Mouse (Mus musculus): ENCODE data around the gene Fam89a. TPM values are rescaled to one million over a fixed set of nuclear protein-coding genes. Genes with fewer than 3 reads are reported as not detected.
A peak's percentile ranks its signal among the peaks of the same experiment; 100 is the strongest.

Gene Fam89a
- polyA plus RNA-seq, 1 experiment from 2014 or later, result 0.40 TPM

DNA sequence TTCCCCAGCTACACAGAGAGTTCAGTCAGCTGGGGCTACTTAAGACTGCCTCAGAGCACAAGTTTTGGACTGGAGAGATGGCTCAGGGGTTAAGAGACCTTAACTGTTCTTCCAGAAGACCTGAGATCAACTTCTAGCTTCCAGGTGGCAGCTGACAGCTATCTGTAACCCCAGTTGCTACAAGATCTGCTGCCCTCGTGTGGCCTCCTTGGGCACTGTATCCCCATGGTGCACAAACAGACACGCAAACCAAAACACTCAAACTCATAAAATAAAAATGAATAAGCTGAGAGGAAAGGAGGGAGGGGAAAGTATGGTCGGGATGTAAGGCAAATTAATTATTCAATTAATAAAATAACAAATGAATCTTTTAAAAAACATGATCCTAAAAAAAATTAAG lies 6.9 kb upstream of the Fam89a start:
- Histone ChIP-seq H3K4me2 (ENCODE audit: low read length) (no peak overlapping the region), H3K36me3 (ENCODE audit: control insufficient read depth, insufficient read depth, low read length) (no peaks in the 10 kb centered on the region), H3K4me1 (ENCODE audit: control insufficient read depth, insufficient read depth, low read length) (no peaks in the 10 kb centered on the region), H3K4me3 (ENCODE audit: low read depth, low read length) (no peak overlapping the region), H3K27ac (ENCODE audit: low read length) (no peak overlapping the region), H3K9me3 (replicated peaks; ENCODE audit: control insufficient read depth, low read length, poor library complexity, severe bottlenecking) (no peaks in the 10 kb centered on the region), H3K9ac (ENCODE audit: low read depth, low read length) (no peak overlapping the region), H3K27me3 (ENCODE audit: control insufficient read depth, insufficient read depth, low read depth, low read length) (no peaks in the 10 kb centered on the region)
- ATAC-seq, result no peak
- WGBS, result 44% methylated on average over 3 of the region's 3 CpGs

DNA sequence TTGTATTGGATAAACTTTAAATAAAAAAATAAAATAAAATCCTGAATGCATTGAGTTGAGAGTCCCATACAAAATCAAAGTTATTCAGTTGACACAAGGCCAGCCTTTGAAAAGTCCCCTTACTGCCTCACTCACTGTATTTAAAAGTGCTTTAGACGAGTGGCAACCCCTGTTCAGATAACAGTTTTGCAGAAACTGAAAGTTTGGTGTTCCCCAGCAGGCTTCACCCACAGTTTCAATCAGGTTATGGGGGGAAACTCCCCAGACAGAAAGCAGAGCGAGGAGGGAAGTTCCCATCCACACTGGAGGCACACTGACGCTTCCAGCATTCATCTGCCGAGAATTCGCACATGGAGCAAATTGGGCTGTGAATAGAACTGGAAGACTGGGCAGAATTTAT lies 5.0 kb upstream of the Fam89a start:
- Histone ChIP-seq H3K9me3 (replicated peaks; ENCODE audit: control insufficient read depth, low read length, poor library complexity, severe bottlenecking) (no peaks in the 10 kb centered on the region), H3K27me3 (ENCODE audit: control insufficient read depth, insufficient read depth, low read depth, low read length) (peaks cover 13% of the 10 kb centered on the region), H3K36me3 (ENCODE audit: control insufficient read depth, insufficient read depth, low read length) (no peaks in the 10 kb centered on the region), H3K27ac (ENCODE audit: low read length) (no peak overlapping the region), H3K4me1 (ENCODE audit: control insufficient read depth, insufficient read depth, low read length) (no peaks in the 10 kb centered on the region), H3K4me3 (ENCODE audit: low read depth, low read length) (no peak overlapping the region), H3K9ac (ENCODE audit: low read depth, low read length) (no peak overlapping the region), H3K4me2 (ENCODE audit: low read length) (no peak overlapping the region)
- no peak for ATAC-seq
- 75% methylated on average over 5 of the region's 5 CpGs for WGBS

DNA sequence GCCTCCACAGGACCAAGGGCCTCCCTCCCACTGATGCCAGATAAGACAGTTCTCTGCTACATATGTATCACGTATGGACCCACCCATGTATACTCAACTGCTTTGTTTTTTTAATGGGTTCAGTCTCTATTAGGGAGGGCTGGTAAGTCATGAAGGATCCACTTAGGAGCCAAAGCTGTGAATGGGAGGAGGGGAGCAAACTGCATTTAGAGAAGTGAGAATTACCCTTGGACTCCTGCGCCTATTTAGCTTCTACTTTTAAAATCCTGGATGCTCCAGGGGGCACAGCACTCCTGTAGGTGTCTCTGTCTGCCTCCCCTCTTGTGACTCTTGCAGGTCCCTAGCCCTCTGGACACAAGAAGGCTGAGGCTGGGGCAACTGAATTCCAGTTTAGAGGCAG lies 4.5 kb upstream of the Fam89a start:
- H3K9ac ChIP-seq (ENCODE audit: low read depth, low read length), result no peak overlapping the region
- H3K4me2 ChIP-seq (ENCODE audit: low read length), result no peak overlapping the region
- H3K4me3 ChIP-seq (ENCODE audit: low read depth, low read length), result no peak overlapping the region
- no peak overlapping the region for H3K27ac ChIP-seq (ENCODE audit: low read length)
- H3K36me3 ChIP-seq (ENCODE audit: control insufficient read depth, insufficient read depth, low read length), result no peaks in the 10 kb centered on the region
- H3K4me1 ChIP-seq (ENCODE audit: control insufficient read depth, insufficient read depth, low read length), result peaks cover 3% of the 10 kb centered on the region; the same call in 1 of the 2 replicates
- ATAC-seq, result no peak
- WGBS, result 69% methylated on average over 2 of the region's 2 CpGs
- H3K9me3 ChIP-seq (replicated peaks; ENCODE audit: control insufficient read depth, low read length, poor library complexity, severe bottlenecking), result no peaks in the 10 kb centered on the region
- peaks cover 18% of the 10 kb centered on the region for H3K27me3 ChIP-seq (ENCODE audit: control insufficient read depth, insufficient read depth, low read depth, low read length)

DNA sequence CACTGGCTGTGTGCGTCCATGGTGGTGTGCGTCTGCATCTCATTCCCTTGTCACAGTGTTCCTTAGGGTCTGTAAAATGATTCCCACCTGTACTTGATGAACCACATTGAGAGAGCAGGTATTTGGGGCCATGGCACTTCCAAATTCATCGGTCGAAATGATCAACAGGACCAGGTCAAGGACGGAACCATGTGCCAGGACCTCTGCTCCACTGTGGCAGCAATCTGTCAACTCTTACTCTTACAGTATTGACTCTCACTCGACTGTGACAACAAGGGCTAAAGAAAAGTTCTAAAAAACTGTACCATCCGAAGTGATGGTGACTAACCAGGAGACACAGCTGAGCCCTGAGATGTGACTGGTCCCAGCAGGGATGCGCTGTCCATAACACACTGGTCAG lies 3.8 kb upstream of the Fam89a start:
- H3K4me3 ChIP-seq (ENCODE audit: low read depth, low read length), result no peak overlapping the region
- H3K36me3 ChIP-seq (ENCODE audit: control insufficient read depth, insufficient read depth, low read length), result no peaks in the 10 kb centered on the region
- 88% methylated on average over 8 of the region's 8 CpGs for WGBS
- peaks cover 7% of the 10 kb centered on the region; the same call in 1 of the 2 replicates for H3K4me1 ChIP-seq (ENCODE audit: control insufficient read depth, insufficient read depth, low read length)
- H3K27ac ChIP-seq (ENCODE audit: low read length), result no peak overlapping the region
- H3K9me3 ChIP-seq (replicated peaks; ENCODE audit: control insufficient read depth, low read length, poor library complexity, severe bottlenecking), result no peaks in the 10 kb centered on the region
- peaks cover 20% of the 10 kb centered on the region for H3K27me3 ChIP-seq (ENCODE audit: control insufficient read depth, insufficient read depth, low read depth, low read length)
- no peak overlapping the region for H3K4me2 ChIP-seq (ENCODE audit: low read length)
- ATAC-seq, result no peak
- no peak overlapping the region for H3K9ac ChIP-seq (ENCODE audit: low read depth, low read length)

- Histone ChIP-seq H3K4me1 (ENCODE audit: control insufficient read depth, insufficient read depth, low read length) (peaks cover 7% of the 10 kb centered on the region; the same call in 1 of the 2 replicates), H3K9me3 (replicated peaks; ENCODE audit: control insufficient read depth, low read length, poor library complexity, severe bottlenecking) (no peaks in the 10 kb centered on the region), H3K27ac (ENCODE audit: low read length) (no peak overlapping the region), H3K4me3 (ENCODE audit: low read depth, low read length) (no peak overlapping the region), H3K36me3 (ENCODE audit: control insufficient read depth, insufficient read depth, low read length) (no peaks in the 10 kb centered on the region), H3K9ac (ENCODE audit: low read depth, low read length) (no peak overlapping the region), H3K4me2 (ENCODE audit: low read length) (no peak overlapping the region), H3K27me3 (ENCODE audit: control insufficient read depth, insufficient read depth, low read depth, low read length) (peaks cover 27% of the 10 kb centered on the region)
- no peak for ATAC-seq
- 39% methylated on average over 4 of the region's 4 CpGs for WGBS
Observed at GRCm38 (mm10) chr8:124754792-124755190, 3.2 kb upstream of the Fam89a start.

DNA sequence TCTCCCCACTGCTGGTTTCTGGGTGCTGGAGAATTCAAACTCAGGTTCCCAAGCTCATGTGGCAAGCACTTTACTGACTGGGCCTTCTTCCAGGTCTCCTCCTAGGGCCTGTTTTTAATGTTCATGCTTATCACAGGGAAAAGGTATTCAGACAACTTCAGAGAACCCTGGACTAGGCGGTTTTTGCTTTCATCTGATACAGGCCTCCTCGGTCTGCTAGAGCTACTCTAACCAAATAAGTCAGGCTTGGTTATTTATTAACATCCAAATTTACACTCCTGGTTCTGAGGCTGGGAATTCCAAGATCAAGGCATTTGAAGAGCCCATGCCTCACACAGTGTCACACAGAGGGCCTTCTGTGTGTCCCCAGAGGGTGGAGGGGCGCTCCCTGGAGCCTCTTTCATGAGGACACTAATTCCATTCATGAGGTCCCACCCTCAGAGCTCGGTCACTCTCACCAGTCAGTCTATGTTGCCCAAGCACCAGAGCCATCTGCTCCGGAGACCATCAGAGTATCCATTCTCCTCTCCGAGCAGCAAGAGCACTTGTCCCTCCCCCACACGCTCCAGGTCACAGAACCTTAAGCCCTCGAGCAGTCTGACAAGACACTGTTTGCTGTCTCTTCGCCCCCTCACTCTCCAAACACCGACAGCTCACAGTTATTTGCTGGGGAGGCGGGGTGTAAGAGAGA lies 2.6 kb upstream of the Fam89a start:
- Histone ChIP-seq H3K36me3 (ENCODE audit: control insufficient read depth, insufficient read depth, low read length) (no peaks in the 10 kb centered on the region), H3K27ac (ENCODE audit: low read length) (no peak overlapping the region), H3K27me3 (ENCODE audit: control insufficient read depth, insufficient read depth, low read depth, low read length) (peaks cover 30% of the 10 kb centered on the region), H3K9me3 (replicated peaks; ENCODE audit: control insufficient read depth, low read length, poor library complexity, severe bottlenecking) (no peaks in the 10 kb centered on the region), H3K4me1 (ENCODE audit: control insufficient read depth, insufficient read depth, low read length) (peaks cover 7% of the 10 kb centered on the region; the same call in 1 of the 2 replicates), H3K4me3 (ENCODE audit: low read depth, low read length) (no peak overlapping the region), H3K4me2 (ENCODE audit: low read length) (no peak overlapping the region), H3K9ac (ENCODE audit: low read depth, low read length) (no peak overlapping the region)
- 22% methylated on average over 11 of the region's 11 CpGs for WGBS
- no peak for ATAC-seq

GRCm38 (mm10) chr8:124752325-124752862 lies 762 bp upstream of the Fam89a start:
- 31% methylated on average over 21 of the region's 21 CpGs for WGBS
- H3K4me3 ChIP-seq (ENCODE audit: low read depth, low read length), result no peak overlapping the region
- ATAC-seq, result no peak

GRCm38 (mm10) chr8:124751191-124751590 lies 441 bp downstream of the Fam89a start:
- peaks cover 7% of the 10 kb centered on the region; the same call in 1 of the 2 replicates for H3K4me1 ChIP-seq (ENCODE audit: control insufficient read depth, insufficient read depth, low read length)
- peaks cover 30% of the 10 kb centered on the region for H3K27me3 ChIP-seq (ENCODE audit: control insufficient read depth, insufficient read depth, low read depth, low read length)
- H3K4me3 ChIP-seq (ENCODE audit: low read depth, low read length), result peak overlapping the region; percentile 45
- H3K9me3 ChIP-seq (replicated peaks; ENCODE audit: control insufficient read depth, low read length, poor library complexity, severe bottlenecking), result no peaks in the 10 kb centered on the region
- H3K9ac ChIP-seq (ENCODE audit: low read depth, low read length), result peak overlapping the region; percentile 39
- peak overlapping the region; percentile 69 for H3K4me2 ChIP-seq (ENCODE audit: low read length)
- 0% methylated on average over 24 of the region's 31 CpGs for WGBS
- no peak overlapping the region for H3K27ac ChIP-seq (ENCODE audit: low read length)
- H3K36me3 ChIP-seq (ENCODE audit: control insufficient read depth, insufficient read depth, low read length), result no peaks in the 10 kb centered on the region
- ATAC-seq, result no peak

More at GRCm38 (mm10) chr8:124752325-124752862, 762 bp upstream of the Fam89a start:
- H3K27me3 ChIP-seq (ENCODE audit: control insufficient read depth, insufficient read depth, low read depth, low read length), result peaks cover 30% of the 10 kb centered on the region
- no peaks in the 10 kb centered on the region for H3K36me3 ChIP-seq (ENCODE audit: control insufficient read depth, insufficient read depth, low read length)
- H3K4me2 ChIP-seq (ENCODE audit: low read length), result no peak overlapping the region; the same call in 1 of the 2 replicates
- no peak overlapping the region for H3K27ac ChIP-seq (ENCODE audit: low read length)
- no peaks in the 10 kb centered on the region for H3K9me3 ChIP-seq (replicated peaks; ENCODE audit: control insufficient read depth, low read length, poor library complexity, severe bottlenecking)
- H3K9ac ChIP-seq (ENCODE audit: low read depth, low read length), result no peak overlapping the region
- peaks cover 7% of the 10 kb centered on the region; the same call in 1 of the 2 replicates for H3K4me1 ChIP-seq (ENCODE audit: control insufficient read depth, insufficient read depth, low read length)

GRCm38 (mm10) chr8:124746661-124747060 lies 5.0 kb downstream of the Fam89a start:
- H3K36me3 ChIP-seq (ENCODE audit: control insufficient read depth, insufficient read depth, low read length), result no peaks in the 10 kb centered on the region
- H3K9me3 ChIP-seq (replicated peaks; ENCODE audit: control insufficient read depth, low read length, poor library complexity, severe bottlenecking), result no peaks in the 10 kb centered on the region
- H3K4me2 ChIP-seq (ENCODE audit: low read length), result no peak overlapping the region
- H3K4me1 ChIP-seq (ENCODE audit: control insufficient read depth, insufficient read depth, low read length), result peaks cover 7% of the 10 kb centered on the region; the same call in 1 of the 2 replicates
- no peak for ATAC-seq
- H3K27me3 ChIP-seq (ENCODE audit: control insufficient read depth, insufficient read depth, low read depth, low read length), result peaks cover 18% of the 10 kb centered on the region
- no peak overlapping the region for H3K9ac ChIP-seq (ENCODE audit: low read depth, low read length)
- H3K4me3 ChIP-seq (ENCODE audit: low read depth, low read length), result no peak overlapping the region
- WGBS, result 83% methylated on average over 13 of the region's 13 CpGs
- H3K27ac ChIP-seq (ENCODE audit: low read length), result no peak overlapping the region

Measured in midbrain, embryonic 16.5 days (tissue).